Mouse (Mus musculus) MEL (cell line): ENCODE measurements around the gene Cdh16. TPM values are rescaled to one million over a fixed set of nuclear protein-coding genes. Genes with fewer than 3 reads are reported as not detected.

ENCODE experiments used
- DNase-seq: peaks from one replicate; pipeline ENCODE4 v3.0.0; 2011; ENCODE audit warnings: low read depth, low spot score
- H3K27ac ChIP-seq: 2 replicates; pipeline ENCODE4 v1.5.1; 2012; ENCODE audit warnings: low read depth, mild to moderate bottlenecking, control low read depth, low read length, moderate library complexity; ENCODE audit not compliant: control insufficient read depth
- H3K27me3 ChIP-seq, 2 experiments: fragments of 150-350 bp in 1 of 2; sonication (generic) in 1 of 2; 2 replicates each; pipeline ENCODE4 v1.6.1; 2012; ENCODE audit warnings: low read length in 2 of 2, mild to moderate bottlenecking in 2 of 2, improper control_type of control experiment in 1 of 2, moderate library complexity in 1 of 2; ENCODE audit not compliant: insufficient read depth in 2 of 2, control insufficient read depth in 1 of 2
- H3K36me3 ChIP-seq, 2 experiments: 2 replicates each; pipeline ENCODE4 v1.6.1; 2012 to 2014; ENCODE audit warnings: low read length in 2 of 2, improper control_type of control experiment in 1 of 2, inconsistent platforms in 1 of 2, mild to moderate bottlenecking in 1 of 2; ENCODE audit not compliant: insufficient read depth in 2 of 2, control insufficient read depth in 1 of 2
- H3K4me1 ChIP-seq, 2 experiments: fragments of 150-350 bp in 1 of 2; sonication (generic) in 1 of 2; 2 replicates each; pipeline ENCODE4 v1.6.1; 2012; ENCODE audit warnings: low read length in 2 of 2, improper control_type of control experiment in 1 of 2, mild to moderate bottlenecking in 1 of 2; ENCODE audit not compliant: insufficient read depth in 2 of 2, control insufficient read depth in 1 of 2
- H3K4me3 ChIP-seq, 2 experiments: fragments of 150-350 bp in 1 of 2; sonication (generic) in 1 of 2; 2 replicates each; pipeline ENCODE4 v1.5.1; 2012; ENCODE audit warnings: low read depth in 2 of 2, low read length in 2 of 2, mild to moderate bottlenecking in 2 of 2, moderate library complexity in 2 of 2, control low read depth in 1 of 2, improper control_type of control experiment in 1 of 2; ENCODE audit not compliant: control insufficient read depth in 1 of 2, insufficient read depth in 1 of 2
- H3K79me2 ChIP-seq: 2 replicates; pipeline ENCODE4 v1.6.1; 2012; ENCODE audit warnings: mild to moderate bottlenecking, low read length, moderate library complexity; ENCODE audit not compliant: control insufficient read depth, poor library complexity, insufficient read depth
- H3K9ac ChIP-seq: 2 replicates; pipeline ENCODE4 v1.6.1; 2012; ENCODE audit warnings: low read depth, mild to moderate bottlenecking, control low read depth, low read length, moderate library complexity; ENCODE audit not compliant: control insufficient read depth, poor library complexity, severe bottlenecking
- H3K9me3 ChIP-seq: fragments of 150-350 bp; sonication (generic); replicated peaks from 2 replicates; pipeline ENCODE4 v1.6.1; 2012; ENCODE audit warnings: mild to moderate bottlenecking, low read length, improper control_type of control experiment, moderate library complexity; ENCODE audit not compliant: insufficient read depth
- BHLHE40 ChIP-seq: IDR thresholded peaks from 2 replicates; pipeline ENCODE4 v1.6.1; 2012; ENCODE audit warnings: low read depth, mild to moderate bottlenecking, inconsistent platforms, low read length, improper control_type of control experiment, borderline replicate concordance
- CHD1 ChIP-seq: IDR thresholded peaks from 2 replicates; pipeline ENCODE4 v1.6.1; 2012; ENCODE audit warnings: low read depth, mild to moderate bottlenecking, inconsistent platforms, low read length, improper control_type of control experiment
- CHD2 ChIP-seq: IDR thresholded peaks from 2 replicates; pipeline ENCODE4 v1.6.1; 2011; ENCODE audit warnings: low read length, improper control_type of control experiment
- E2F4 ChIP-seq: IDR thresholded peaks from 2 replicates; pipeline ENCODE4 v1.6.1; 2011; ENCODE audit warnings: low read depth, low read length, improper control_type of control experiment, borderline replicate concordance
- ELF1 ChIP-seq: IDR thresholded peaks from 2 replicates; pipeline ENCODE4 v1.6.1; 2014; ENCODE audit warnings: low read depth, mild to moderate bottlenecking, inconsistent platforms, low read length, improper control_type of control experiment, moderate library complexity
- ETS1 ChIP-seq: IDR thresholded peaks from 2 replicates; pipeline ENCODE4 v1.6.1; 2012; ENCODE audit warnings: low read depth, mild to moderate bottlenecking, inconsistent platforms, low read length, improper control_type of control experiment, moderate library complexity
- HCFC1 ChIP-seq: IDR thresholded peaks from 2 replicates; pipeline ENCODE4 v1.6.1; 2012; ENCODE audit warnings: low read depth, mild to moderate bottlenecking, inconsistent platforms, low read length, improper control_type of control experiment, moderate library complexity
- KAT2A ChIP-seq: conservative IDR thresholded peaks from 2 replicates; pipeline ENCODE4 v1.6.1; 2012; ENCODE audit warnings: low read depth, low read length, improper control_type of control experiment, inconsistent platforms
- MAFK ChIP-seq: IDR thresholded peaks from 2 replicates; pipeline ENCODE4 v1.6.1; 2011; ENCODE audit warnings: low read depth, mild to moderate bottlenecking, low read length, improper control_type of control experiment, borderline replicate concordance
- MEF2A ChIP-seq: IDR thresholded peaks from 2 replicates; pipeline ENCODE4 v1.6.1; 2014; ENCODE audit warnings: low read depth, mild to moderate bottlenecking, inconsistent platforms, low read length, improper control_type of control experiment; ENCODE audit not compliant: poor library complexity, insufficient replicate concordance, severe bottlenecking; ENCODE audit errors: extremely low read depth
- MXI1 ChIP-seq: IDR thresholded peaks from 2 replicates; pipeline ENCODE4 v1.6.1; 2011; ENCODE audit warnings: mild to moderate bottlenecking, low read depth, low read length, improper control_type of control experiment
- MYB ChIP-seq: IDR thresholded peaks from 2 replicates; pipeline ENCODE4 v1.6.1; 2011; ENCODE audit warnings: mild to moderate bottlenecking, low read depth, low read length, improper control_type of control experiment
- MYC ChIP-seq: IDR thresholded peaks from 2 replicates; pipeline ENCODE4 v1.6.1; 2011; ENCODE audit warnings: low read depth, mild to moderate bottlenecking, low read length, improper control_type of control experiment, moderate library complexity
- NELFE ChIP-seq: IDR thresholded peaks from 2 replicates; pipeline ENCODE4 v1.6.1; 2011; ENCODE audit warnings: low read depth, low read length, improper control_type of control experiment
- NRF1 ChIP-seq: IDR thresholded peaks from 2 replicates; pipeline ENCODE4 v1.6.1; 2014; ENCODE audit warnings: low read depth, mild to moderate bottlenecking, inconsistent platforms, low read length, improper control_type of control experiment, moderate library complexity; ENCODE audit not compliant: poor library complexity, insufficient read depth, severe bottlenecking
- POLR2A ChIP-seq, 2 experiments: IDR thresholded peaks; 2 replicates each; pipeline ENCODE4 v1.6.1; 2011 to 2012; ENCODE audit warnings: low read length in 2 of 2, mild to moderate bottlenecking in 2 of 2, control low read depth in 1 of 2, improper control_type of control experiment in 1 of 2, low read depth in 1 of 2, moderate library complexity in 1 of 2; ENCODE audit not compliant: control insufficient read depth in 1 of 2, insufficient read depth in 1 of 2, poor library complexity in 1 of 2
- POLR2AphosphoS2 ChIP-seq: IDR thresholded peaks from 2 replicates; pipeline ENCODE4 v1.6.1; 2011; ENCODE audit warnings: low read length, improper control_type of control experiment
- POLR2AphosphoS5 ChIP-seq: IDR thresholded peaks from 2 replicates; pipeline ENCODE4 v1.6.1; 2012; ENCODE audit warnings: low read depth, borderline replicate concordance, mild to moderate bottlenecking, inconsistent platforms, low read length, moderate library complexity, mixed read lengths
- RCOR1 ChIP-seq: IDR thresholded peaks from 2 replicates; pipeline ENCODE4 v1.6.1; 2012; ENCODE audit warnings: low read depth, mild to moderate bottlenecking, inconsistent platforms, low read length, improper control_type of control experiment
- SIN3A ChIP-seq: IDR thresholded peaks from 2 replicates; pipeline ENCODE4 v1.6.1; 2012; ENCODE audit warnings: low read length, improper control_type of control experiment, inconsistent platforms
- SMC3 ChIP-seq: IDR thresholded peaks from 2 replicates; pipeline ENCODE4 v1.6.1; 2011; ENCODE audit warnings: low read depth, low read length, improper control_type of control experiment
- TAL1 ChIP-seq: IDR thresholded peaks from 2 replicates; pipeline ENCODE4 v1.6.1; 2012; ENCODE audit warnings: mild to moderate bottlenecking, inconsistent platforms, low read length, moderate library complexity, mixed read lengths
- TBP ChIP-seq: IDR thresholded peaks from 2 replicates; pipeline ENCODE4 v1.8.0; 2011; ENCODE audit warnings: low read depth, low read length, improper control_type of control experiment
- TCF12 ChIP-seq: IDR thresholded peaks from 2 replicates; pipeline ENCODE4 v1.6.1; 2014; ENCODE audit warnings: low read depth, mild to moderate bottlenecking, inconsistent platforms, low read length, improper control_type of control experiment, moderate library complexity
- UBTF ChIP-seq: IDR thresholded peaks from 2 replicates; pipeline ENCODE4 v1.6.1; 2012; ENCODE audit warnings: low read depth, mild to moderate bottlenecking, inconsistent platforms, low read length, improper control_type of control experiment, moderate library complexity, borderline replicate concordance; ENCODE audit not compliant: insufficient read depth
- USF2 ChIP-seq, 2 experiments: IDR thresholded peaks; 2 replicates each; pipeline ENCODE4 v1.6.1; 2011 to 2012; ENCODE audit warnings: improper control_type of control experiment in 2 of 2, low read length in 2 of 2, borderline replicate concordance in 1 of 2, inconsistent platforms in 1 of 2, low read depth in 1 of 2, mild to moderate bottlenecking in 1 of 2; ENCODE audit not compliant: insufficient read depth in 1 of 2
- ZMIZ1 ChIP-seq: IDR thresholded peaks from 2 replicates; pipeline ENCODE4 v1.6.1; 2012; ENCODE audit warnings: low read depth, mild to moderate bottlenecking, inconsistent platforms, low read length, improper control_type of control experiment, moderate library complexity
- ZNF384 ChIP-seq: IDR thresholded peaks from 2 replicates; pipeline ENCODE4 v1.6.1; 2012; ENCODE audit warnings: low read depth, mild to moderate bottlenecking, inconsistent platforms, low read length, improper control_type of control experiment
- polyA plus RNA-seq, 2 experiments: library from polyadenylated mRNA; stranded (reverse) in 1 of 2; unstranded in 1 of 2; fragments of >175 nt in 1 of 2; fragments of >200 nt in 1 of 2; gene quantifications; 2 replicates each; pipeline versions ENCODE4 v1.2.1 to v1.2.4; 2012; ENCODE audit warnings: low replicate concordance in 2 of 2, low read depth in 1 of 2; ENCODE audit not compliant: insufficient read length in 2 of 2, insufficient read depth in 1 of 2, missing spikeins in 1 of 2
- total RNA-seq: library from RNA; depleted of rRNA; stranded (reverse); fragments of 300-350 nt; gene quantifications from 2 replicates; pipeline ENCODE4 v1.2.3, GENCODE M21; 2012

The Cdh16 gene
- total and polyA plus RNA-seq, 3 experiments, result 0.45 TPM; not detected in 2

DNA sequence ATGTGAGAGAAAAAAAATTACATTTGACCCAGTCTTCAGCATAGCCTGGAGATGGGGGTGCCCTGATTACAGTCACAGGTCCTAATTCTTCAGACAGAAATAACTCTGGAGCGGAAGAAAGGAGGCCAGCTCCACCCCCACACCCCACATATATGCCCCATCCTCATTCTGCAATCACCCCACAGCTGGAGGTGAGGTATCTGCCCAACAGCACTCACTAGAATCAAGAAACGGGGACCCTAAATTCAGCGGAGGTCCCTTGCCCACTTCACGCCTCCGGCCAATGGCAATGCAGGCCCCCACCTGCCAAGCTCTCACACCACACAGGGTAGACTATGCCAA lies 58.8 kb downstream of the Cdh16 start:
- H3K79me2 ChIP-seq, result no peaks in the 10 kb centered on the region
- H3K27ac ChIP-seq, result no peak overlapping the region
- no peak for DNase-seq
- H3K9me3 ChIP-seq, result no peaks in the 10 kb centered on the region
- no peak overlapping the region for H3K4me3 ChIP-seq
- no peak overlapping the region for H3K9ac ChIP-seq
- TF ChIP-seq BHLHE40, result no peak
- TF ChIP-seq ZMIZ1, result no peak
- TF ChIP-seq CHD2, result no peak
- TF ChIP-seq MYB, result no peak
- TF ChIP-seq NELFE, result no peak
- no peak for TF ChIP-seq MYC
- TF ChIP-seq POLR2AphosphoS2, result no peak
- TF ChIP-seq TBP, result no peak
- TF ChIP-seq USF2 (IDR thresholded peaks at IDR 0.05; ENCODE audit: borderline replicate concordance in 1 of 2, insufficient read depth in 1 of 2, low read depth in 1 of 2, low read length in 2 of 2), result no peak
- TF ChIP-seq KAT2A, result no peak
- TF ChIP-seq ZNF384, result no peak
- no peak for TF ChIP-seq TCF12
- TF ChIP-seq MAFK, result no peak
- TF ChIP-seq SMC3, result no peak
- no peaks in the 10 kb centered on the region for H3K27me3 ChIP-seq
- H3K36me3 ChIP-seq, result peaks cover 0 to 2% of the 10 kb centered on the region in 2 experiments; a peak in 2 of 4 replicates
- peaks cover 0 to 9% of the 10 kb centered on the region in 2 experiments; a peak in 1 of 4 replicates for H3K4me1 ChIP-seq

DNA sequence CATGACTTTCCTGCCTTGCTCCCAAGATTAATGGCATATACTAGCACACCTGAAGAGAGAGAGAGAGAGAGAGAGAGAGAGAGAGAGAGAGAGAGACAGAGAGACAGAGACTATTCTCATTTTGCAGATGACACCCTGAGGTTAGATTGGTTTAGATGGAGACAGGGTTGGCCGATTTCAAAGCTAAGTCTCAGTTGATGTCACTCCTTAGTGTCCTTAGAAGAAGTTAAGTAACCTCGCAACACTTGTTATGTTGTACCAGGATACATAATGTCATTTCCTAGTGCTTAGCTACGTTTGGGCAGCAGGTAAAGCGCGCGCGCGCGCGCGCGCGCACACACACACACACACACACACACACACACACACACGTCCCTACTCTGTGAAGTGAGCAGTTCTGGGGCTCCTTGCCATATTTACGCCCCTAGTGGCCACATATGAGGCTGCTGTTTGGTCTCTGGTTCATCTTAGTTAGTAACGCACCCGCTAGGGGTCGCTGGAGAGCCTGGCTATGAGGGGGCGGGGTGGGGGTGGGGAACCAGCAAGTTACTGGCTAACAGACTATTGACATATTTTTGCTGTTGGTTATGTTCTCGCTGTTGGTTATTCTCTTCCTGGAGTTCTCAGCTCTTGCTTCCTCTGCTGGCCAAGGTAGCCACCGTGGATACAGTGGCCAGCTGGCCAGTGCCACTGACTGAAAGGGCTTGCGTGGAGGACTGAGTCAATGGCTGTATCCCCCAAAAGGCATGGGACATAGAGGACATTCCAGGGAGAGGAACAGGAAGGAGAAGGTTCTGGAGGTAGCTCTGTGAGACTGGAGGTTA lies 59.4 kb downstream of the Cdh16 start:
- Histone ChIP-seq H3K9ac (peak overlapping the region; percentile 51), H3K4me3 (peak overlapping the region; percentile 23 to 55), H3K9me3 (no peaks in the 10 kb centered on the region), H3K79me2 (no peaks in the 10 kb centered on the region), H3K36me3 (peaks cover 0 to 2% of the 10 kb centered on the region in 2 experiments; a peak in 2 of 4 replicates), H3K4me1 (0 out of 4 replicates have a peak, but pooled peaks cover 0 to 6% of the 10 kb centered on the region in 2 experiments), H3K27me3 (no peaks in the 10 kb centered on the region), H3K27ac (no peak overlapping the region; the same call in 1 of the 2 replicates)
- peak; percentile 93 for DNase-seq
- TF ChIP-seq ZMIZ1 (no peak), POLR2A (IDR thresholded peaks at IDR 0.05; ENCODE audit: control insufficient read depth in 1 of 2, insufficient read depth in 1 of 2, low read depth in 1 of 2, low read length in 2 of 2, poor library complexity in 1 of 2) (no peak), ETS1 (0 out of 2 replicates have a peak, but pooled peaks have one; percentile 42), CHD1 (no peak), POLR2AphosphoS5 (no peak), TBP (peak; percentile 48; the same call in 1 of the 2 replicates), TAL1 (no peak), USF2 (IDR thresholded peaks at IDR 0.05; ENCODE audit: borderline replicate concordance in 1 of 2, insufficient read depth in 1 of 2, low read depth in 1 of 2, low read length in 2 of 2) (no peak), E2F4 (no peak), MEF2A (no peak), KAT2A (no peak), ELF1 (0 out of 2 replicates have a peak, but pooled peaks have one; percentile 46), CHD2 (no peak), ZNF384 (no peak), NRF1 (peak; percentile 55), HCFC1 (peak; percentile 60), RCOR1 (no peak), MXI1 (no peak; the same call in 1 of the 2 replicates), UBTF (no peak), SIN3A (peak; percentile 43; the same call in 1 of the 2 replicates)
